Mouse (Mus musculus) lung, embryonic 16.5 days (tissue): Measurements from ENCODE around the gene Leng9. TPM values are rescaled to one million over a fixed set of nuclear protein-coding genes. Genes with fewer than 3 reads are reported as not detected.

Source experiments
- polyA plus RNA-seq: library from polyadenylated mRNA; unstranded; fragments of >200 nt; fragmentation: Nextera tagmentation; extraction: Ambion mirVana; gene quantifications from 2 replicates; pipeline ENCODE4 v1.2.1, GENCODE M21; 2015

Gene Leng9
- polyA plus RNA-seq, 1 experiment from 2014 or later: 5.5 TPM

Other genes starting within 250 kb of the Leng9 start
- gene Lilra6, start 234.9 kb downstream of the Leng9 start, polyA plus RNA-seq: 0.36 and 1.0 TPM in 2 replicates
- gene Lair1, start 87.2 kb downstream of the Leng9 start, polyA plus RNA-seq: 0.88 and 0.91 TPM in 2 replicates
- 2.1 and 2.9 TPM in 2 replicates for gene Ttyh1, start 31.0 kb downstream of the Leng9 start, polyA plus RNA-seq
- gene Leng8, start 13.3 kb downstream of the Leng9 start, polyA plus RNA-seq: 54.0 and 56.1 TPM in 2 replicates
- gene Cdc42ep5, start 14.5 kb upstream of the Leng9 start, polyA plus RNA-seq: 46.2 and 49.2 TPM in 2 replicates
- 0.09 and 0.16 TPM in 2 replicates for gene Lilra5, start 87.4 kb upstream of the Leng9 start, polyA plus RNA-seq
- gene Ncr1, start 187.3 kb upstream of the Leng9 start, polyA plus RNA-seq: not detected in 2 replicates
- gene Gp6, start 247.4 kb upstream of the Leng9 start, polyA plus RNA-seq: 0.68 and 0.96 TPM in 2 replicates